Mouse (Mus musculus) kidney, adult 8-10 months (tissue): ENCODE data around the gene Ubap2l.
A peak's percentile ranks its signal among the peaks of the same experiment; 100 is the strongest.

Experiments
- DNase-seq, 2 experiments: peaks; one replicate each; pipeline ENCODE4 v3.0.0; 2022

Ubap2l gene

DNA sequence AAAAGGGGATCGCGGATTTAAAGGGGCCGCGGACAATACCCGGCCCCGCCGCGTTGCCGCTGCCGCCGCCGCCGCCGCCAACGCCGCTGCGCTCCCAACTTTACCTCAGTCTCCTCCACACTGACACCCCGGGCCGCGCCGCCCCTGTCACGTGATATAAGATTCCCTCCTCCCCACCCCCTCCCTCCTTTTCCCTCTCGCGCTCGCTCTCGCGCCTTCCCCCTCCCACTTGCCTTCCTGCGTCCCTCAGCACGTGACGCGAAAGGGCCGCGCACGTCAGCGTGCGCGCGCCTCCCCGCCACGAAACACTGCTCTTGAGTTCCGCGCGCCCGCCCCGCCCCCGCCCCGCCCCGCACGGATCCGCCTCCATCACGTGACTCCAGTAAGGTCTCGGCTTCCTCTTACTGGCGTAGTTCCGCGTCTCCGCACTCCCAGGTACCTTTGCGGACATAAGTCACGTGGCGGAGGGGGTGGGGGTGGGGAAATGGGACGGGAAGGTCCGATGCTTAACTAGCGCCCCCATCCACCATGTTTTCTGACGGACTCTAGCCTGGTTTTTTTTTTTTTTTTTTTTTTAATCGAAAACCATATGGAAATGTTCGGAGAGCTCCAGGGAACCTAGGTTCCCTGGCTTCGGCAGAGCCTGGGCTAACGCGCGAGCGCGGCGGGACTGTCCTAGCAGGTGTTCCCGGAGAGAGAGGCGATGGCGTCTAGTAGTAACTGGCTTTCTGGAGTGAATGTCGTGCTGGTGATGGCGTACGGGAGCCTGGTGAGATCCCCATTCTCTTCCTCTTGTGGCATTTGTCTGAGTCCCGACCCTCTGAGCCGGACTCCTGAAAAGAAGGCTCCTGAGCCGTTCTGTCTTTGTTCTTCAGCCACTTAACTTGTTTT lies at the start of gene Ubap2l:
TSS of gene Ubap2l (minus strand) at position 278 of the 891 bp plus-strand sequence.
- peak; percentile 92 to 95 for DNase-seq

DNA sequence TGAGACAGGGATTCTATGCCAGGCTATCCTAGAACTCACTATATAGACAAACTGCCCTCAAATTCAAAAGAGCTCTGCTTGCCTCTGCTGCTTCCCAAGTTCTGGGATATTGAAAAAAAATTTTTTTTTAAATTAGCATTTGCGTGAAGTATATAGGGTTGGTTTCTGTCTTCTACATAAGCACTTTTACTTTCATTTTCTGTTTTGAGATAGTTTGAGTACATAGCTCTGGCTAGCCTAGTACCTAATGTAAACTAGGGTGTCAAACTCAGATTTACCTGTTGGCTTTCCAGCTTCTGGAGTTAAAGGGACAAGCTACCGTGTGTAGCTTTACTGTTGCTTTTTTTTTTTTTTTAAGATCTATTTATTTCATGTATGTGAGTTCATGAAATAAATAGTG lies 49.2 kb upstream of the Ubap2l start:
- DNase-seq = no peak

DNA sequence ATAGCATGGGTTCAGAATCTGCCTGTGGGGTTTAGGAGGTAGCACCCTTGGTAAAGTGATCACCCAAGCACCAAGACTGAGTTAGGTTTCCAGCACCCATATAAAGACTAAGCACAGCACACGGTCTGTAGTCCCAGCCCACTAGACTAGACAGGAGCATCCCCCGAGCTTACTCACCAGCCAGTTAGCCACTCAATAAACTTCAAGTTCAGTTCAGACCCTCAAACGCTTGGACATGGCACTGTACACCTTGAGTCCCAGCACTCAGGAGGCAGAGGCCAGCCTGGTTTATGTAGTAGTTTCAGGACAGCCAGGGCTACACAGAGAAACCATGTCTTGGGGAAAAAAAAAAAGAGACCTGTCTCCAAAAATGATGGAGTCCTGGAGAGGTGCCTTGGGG lies 48.6 kb upstream of the Ubap2l start:
- DNase-seq = no peak

DNA sequence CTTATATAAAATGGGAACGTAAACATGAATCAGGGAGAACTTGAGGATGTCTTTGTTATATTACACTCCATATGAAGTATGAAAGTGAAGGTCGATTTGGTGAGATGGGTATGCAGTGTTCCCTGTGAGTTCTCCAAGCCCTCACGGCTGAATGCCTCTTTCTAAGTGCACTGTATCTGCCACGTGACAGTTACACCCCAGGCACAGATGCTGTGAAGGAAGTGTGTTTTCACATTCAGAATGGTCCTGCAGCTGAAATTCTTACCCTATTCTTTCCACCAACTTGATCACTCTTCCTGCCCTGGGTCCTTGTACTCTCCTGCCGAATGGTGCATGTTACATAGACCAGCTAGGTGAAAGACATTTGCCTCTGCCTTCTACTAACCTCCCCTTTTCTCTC lies 45.5 kb upstream of the Ubap2l start:
- no peak for DNase-seq

GRCm38 (mm10) chr3:90094453-90094852 lies 42.0 kb upstream of the Ubap2l start:
- DNase-seq = no peak

DNA sequence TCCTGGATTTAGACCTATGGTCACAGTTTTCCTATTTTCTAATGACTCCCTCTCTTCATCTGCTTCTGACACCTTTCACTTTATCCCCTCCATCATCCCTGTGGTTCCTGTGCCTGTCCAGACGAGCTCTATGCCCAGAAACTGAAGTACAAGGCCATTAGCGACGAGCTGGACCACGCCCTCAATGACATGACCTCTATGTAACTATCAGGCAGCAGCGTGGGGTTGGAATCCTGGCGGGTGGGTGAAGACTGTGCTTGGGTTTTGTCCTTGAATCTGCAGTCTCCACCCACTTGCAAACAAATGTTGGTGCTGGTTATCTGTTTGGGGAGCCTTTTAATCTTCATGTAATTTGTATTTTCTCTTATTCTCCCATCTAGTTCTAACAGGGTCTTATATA lies 38.5 kb upstream of the Ubap2l start:
- DNase-seq = no peak

DNA sequence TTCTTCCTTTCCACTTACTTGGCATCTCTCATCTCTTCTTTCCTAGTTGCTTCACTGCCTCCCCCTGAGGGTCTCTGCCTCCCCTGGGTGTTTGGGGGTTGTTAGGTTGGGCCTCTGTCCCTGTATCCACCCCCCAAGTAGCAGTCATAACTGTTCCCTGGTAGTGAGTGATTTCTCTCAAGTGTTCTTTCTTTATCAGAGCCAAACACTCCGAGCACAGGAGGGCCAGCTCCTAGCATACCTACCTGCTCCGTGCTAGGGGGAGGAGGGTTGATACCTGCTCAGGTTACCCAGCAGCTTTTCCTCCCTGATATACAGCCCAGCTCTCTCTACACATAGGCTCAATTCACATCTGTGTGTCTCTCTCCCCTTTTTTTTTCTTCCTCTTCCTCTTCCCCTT lies 36.2 kb upstream of the Ubap2l start:
- no peak for DNase-seq

- no peak for DNase-seq
Observed at GRCm38 (mm10) chr3:90086068-90086467, 33.6 kb upstream of the Ubap2l start.

DNA sequence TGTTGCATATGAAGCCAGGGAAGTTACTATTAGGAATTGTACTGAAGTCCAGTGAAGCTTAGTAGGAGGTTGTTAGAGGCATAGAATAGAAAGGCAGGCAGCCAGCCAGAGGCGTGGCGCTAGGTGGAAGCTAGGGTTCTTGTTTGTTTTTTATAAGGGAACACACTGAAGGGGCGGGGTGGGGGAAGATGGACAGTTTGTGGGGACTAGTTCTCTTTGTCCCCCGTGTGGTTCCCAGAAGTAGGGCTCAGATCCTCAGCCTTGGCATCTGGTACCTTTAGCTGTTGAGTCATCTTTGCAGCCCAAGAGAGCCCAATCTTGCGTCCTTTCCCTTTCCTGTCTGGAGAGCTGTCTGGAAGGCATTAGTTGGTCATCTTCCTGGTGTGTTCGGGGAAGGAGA lies 32.9 kb upstream of the Ubap2l start:
- DNase-seq = no peak

DNA sequence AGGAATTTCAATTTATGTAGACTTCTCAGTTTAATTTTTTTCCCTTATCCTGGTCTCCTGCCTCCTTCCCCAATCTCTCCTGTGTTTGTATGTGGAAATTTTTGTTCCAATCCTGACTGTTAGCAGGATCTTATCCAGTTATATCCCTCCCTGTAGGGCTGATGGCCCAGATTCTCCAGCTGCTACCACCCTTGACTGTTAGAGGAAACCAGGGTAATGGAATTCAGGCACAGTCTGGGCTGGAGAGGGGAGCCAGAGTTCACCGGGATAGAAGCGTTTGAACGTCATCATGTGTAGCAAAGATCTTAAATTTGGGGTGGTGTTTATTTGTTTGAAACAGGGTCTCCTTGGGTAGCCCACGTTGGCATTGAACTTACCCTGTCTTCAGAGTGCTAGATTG lies 32.4 kb upstream of the Ubap2l start:
- no peak for DNase-seq

- DNase-seq = no peak
Observed at GRCm38 (mm10) chr3:90083698-90084324, 31.4 kb upstream of the Ubap2l start.

GRCm38 (mm10) chr3:90083034-90083433 lies 30.6 kb upstream of the Ubap2l start:
- DNase-seq = no peak

- DNase-seq = peak; percentile 34 to 74
Observed at GRCm38 (mm10) chr3:90081365-90082240, 29.2 kb upstream of the Ubap2l start.

GRCm38 (mm10) chr3:90080498-90080863 lies 28.1 kb upstream of the Ubap2l start:
- DNase-seq = no peak

DNA sequence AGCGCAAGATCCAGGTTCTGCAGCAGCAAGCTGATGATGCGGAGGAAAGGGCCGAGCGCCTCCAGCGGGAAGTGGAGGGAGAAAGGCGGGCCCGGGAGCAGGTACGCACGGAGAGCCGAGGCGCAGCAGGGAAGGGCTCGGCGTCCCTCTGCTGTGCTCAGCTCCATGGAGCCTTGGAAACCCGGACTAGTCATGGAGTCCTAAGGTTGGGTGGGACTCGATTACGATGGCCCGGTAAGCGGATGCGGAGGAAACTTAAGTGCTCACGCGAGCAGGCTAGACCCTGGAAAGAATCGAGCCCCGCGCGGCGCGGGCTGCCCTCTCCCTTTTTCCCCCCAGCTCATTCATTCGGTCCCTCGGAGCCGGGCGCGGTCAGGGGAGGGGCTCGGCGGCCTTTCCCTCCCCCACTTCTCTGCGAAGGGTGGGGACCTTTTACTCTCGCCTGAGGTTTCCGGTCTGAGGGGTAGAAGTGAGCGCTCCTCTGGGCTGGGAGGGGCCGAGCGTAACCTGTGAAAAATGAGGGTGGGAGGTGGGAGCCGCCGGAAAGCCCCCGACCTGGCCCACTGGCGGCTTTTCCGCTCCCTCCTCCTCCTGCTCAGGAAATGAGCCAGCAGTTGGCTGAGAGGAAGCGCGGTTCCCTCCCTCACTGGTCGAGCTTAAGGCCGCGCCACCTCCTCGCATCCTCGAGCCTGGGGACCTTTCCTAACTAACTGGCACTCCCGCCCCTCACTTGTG lies 27.5 kb upstream of the Ubap2l start:
- DNase-seq = peak; percentile 51 to 64

DNA sequence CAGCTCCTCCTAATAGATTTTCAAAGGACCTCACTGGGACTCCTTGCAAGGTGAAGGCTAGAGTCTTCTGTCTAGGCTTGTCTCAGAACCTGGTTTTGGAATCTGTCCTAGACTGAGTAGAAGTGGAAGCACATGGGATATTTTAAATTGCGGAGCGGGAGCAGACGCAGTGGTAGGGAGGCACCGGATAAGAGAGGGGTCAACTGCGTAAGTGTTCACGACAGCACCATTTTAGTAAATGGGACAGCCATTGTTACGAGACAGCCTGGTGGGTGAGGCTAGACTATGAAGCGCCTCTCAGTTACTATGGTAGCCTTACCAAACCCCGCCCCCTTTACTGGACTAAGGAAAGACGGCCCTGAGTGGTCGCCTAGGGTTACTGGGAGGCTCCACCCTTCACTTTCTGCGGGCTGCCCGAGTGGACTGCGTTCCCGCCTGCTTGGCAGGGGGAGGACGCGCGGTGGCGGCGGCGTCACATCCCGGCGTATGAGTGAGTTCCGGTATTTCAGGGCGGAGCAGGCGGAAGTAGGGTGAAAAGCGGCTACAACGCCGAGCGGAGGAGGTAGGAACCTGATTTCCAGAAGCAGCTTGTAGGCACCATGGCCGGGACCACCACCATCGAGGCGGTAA lies 26.8 kb upstream of the Ubap2l start:
- peak; percentile 94 to 98 for DNase-seq

GRCm38 (mm10) chr3:90078224-90078623 lies 25.8 kb upstream of the Ubap2l start:
- no peak for DNase-seq

DNA sequence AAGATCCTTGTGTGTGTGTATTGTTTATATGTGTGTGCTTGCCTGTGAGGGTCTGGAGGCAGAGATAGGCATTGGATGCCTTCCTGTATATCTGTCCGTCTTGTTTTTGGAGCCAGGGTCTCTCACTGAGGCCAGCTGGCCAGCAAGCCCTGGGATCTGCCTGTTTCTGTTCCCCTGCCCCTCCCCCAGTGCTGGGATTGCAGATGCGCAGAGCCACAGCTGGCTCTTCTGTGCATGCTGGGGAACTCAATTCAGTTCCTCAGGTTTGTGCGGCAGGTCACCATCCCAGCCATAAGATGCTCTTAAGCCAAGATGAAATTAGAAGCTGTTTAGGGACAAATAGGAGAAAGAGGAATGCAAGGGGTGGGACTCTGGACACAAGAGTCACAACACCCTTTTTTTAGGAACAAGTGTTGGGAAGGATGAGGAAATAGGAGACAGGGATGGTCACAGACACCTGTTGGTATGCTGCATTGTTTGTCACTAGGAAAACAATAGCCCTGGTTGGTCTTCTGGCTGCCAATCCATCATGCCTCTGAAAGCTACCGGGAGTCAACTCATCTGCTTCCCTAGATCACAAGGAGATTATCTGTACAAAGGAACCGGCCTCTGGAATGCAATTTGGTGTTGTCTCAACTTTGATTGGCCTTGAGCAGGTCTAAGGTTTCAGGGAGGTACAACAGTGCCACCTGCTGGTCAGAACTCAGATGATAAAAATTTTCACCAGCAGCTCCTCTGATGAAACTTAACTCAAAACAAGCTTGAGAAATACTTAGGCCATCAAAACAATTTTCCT lies 24.7 kb upstream of the Ubap2l start:
- peak; percentile 78 to 90 for DNase-seq

DNA sequence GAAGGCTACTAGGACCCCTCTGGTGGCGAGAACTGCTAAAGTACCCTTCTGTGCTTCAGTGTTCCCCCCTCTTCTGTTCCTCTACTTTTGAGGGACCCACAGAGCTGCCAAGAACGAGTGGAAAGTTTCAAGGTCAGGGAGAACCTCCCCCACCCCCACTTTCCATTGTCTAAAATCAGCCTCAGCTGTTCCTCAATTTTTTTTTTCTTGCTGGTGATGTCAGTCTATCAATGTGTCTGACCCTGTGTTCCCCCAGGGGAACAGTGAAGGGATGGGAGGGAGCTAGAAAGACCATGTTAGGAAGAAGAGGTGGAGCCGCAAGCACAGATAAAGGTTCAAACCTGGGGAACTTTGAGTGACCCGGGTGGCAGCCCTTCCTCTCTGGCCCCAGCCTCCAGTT lies 19.9 kb upstream of the Ubap2l start, which contains the start of gene Tpm3:
TSS of gene Tpm3 (plus strand) at position 356 of the 400 bp plus-strand sequence.
- no peak for DNase-seq

- no peak for DNase-seq
Observed at GRCm38 (mm10) chr3:90069688-90070087, 17.3 kb upstream of the Ubap2l start.

- DNase-seq = no peak
Observed at GRCm38 (mm10) chr3:90067851-90068250, 15.4 kb upstream of the Ubap2l start.
